Mouse (Mus musculus): ENCODE measurements at regions not wholly inside any gene's neighbourhood (a gene's known extent, or its start where the extent isn't known, plus 50 kb on each side); places are given as distances from the start of the nearest gene placed in this dataset.

DNA sequence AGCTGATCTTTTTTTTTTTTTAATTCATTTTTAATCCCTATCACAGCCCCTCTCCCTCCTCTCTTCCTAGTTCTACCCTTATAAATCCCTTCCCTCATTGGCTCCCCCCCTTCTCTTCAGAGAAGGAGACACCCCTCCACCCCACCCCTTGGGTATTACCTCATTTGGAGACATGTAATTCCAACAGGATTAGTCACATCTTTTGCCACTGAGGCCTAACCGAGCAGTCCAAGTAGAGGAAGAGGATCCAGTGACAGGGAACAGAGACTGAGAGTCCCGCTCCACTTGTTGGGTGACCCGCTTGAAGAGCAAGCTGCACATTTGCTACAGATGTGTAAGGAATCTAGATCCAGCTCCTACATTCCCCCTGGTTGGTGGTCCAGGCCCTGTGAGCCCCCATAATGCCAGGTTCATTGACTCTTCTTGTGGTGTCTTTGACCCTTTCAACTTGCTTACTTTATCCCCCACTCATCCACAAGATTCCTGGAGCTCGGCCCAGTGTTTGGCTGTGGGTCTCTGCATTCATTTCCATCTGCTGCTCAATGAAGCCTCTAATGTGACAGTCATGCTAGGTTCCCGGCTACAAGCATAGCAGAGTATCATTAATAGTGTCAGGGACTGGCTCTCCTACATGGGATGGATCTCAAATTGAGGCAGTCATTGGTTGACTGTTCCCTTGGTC, 506.6 kb upstream of the Gm10306 start:
- TF ChIP-seq EP300 (IDR thresholded peaks at IDR 0.05) (no peak), CTCF (IDR thresholded peaks at IDR 0.05) (no peak)
